Mouse (Mus musculus): ENCODE results near the gene Pcsk2. TPM values are rescaled to one million over a fixed set of nuclear protein-coding genes. Genes with fewer than 3 reads are reported as not detected.

Pcsk2 gene
- 0.01 TPM in 2 replicates for polyA plus RNA-seq (2012; rRNA removed)

GRCm38 (mm10) chr2:143545758-143546246 is at the start of gene Pcsk2:
TSS of gene Pcsk2 (plus strand) at chr2:143546156.

GRCm38 (mm10) chr2:143862484-143863231 is 316.7 kb downstream of the Pcsk2 start, which contains the start of gene Bfsp1:
TSS of gene Bfsp1 (minus strand) at chr2:143863173.

Measured in liver, embryonic 18 days (tissue).